Mouse (Mus musculus): Measurements from ENCODE around the gene Exosc8. TPM values are rescaled to one million over a fixed set of nuclear protein-coding genes. Genes with fewer than 3 reads are reported as not detected.

Gene Exosc8
- polyA plus RNA-seq, 2 experiments = 64.1 to 84.5 TPM

GRCm38 (mm10) chr3:54699759-54700301 lies 35.4 kb downstream of the Exosc8 start:
- ATAC-seq (ENCODE audit: insufficient read depth) (peak; percentile 52; the same call in 1 of the 2 replicates), DNase-seq (ENCODE audit: low read depth in 3 of 3, low spot score in 3 of 3) (peak in 2 of 3 experiments; percentile 17 to 18)
- Histone ChIP-seq H3K27ac (no peak overlapping the region), H3K4me2 (ENCODE audit: low read depth) (no peak overlapping the region), H3K9me3 (ENCODE audit: control insufficient read depth, low read length) (no peaks in the 10 kb centered on the region), H3K27me3 (ENCODE audit: control insufficient read depth, insufficient read depth, low read length) (no peaks in the 10 kb centered on the region), H3K4me3 (ENCODE audit: insufficient read depth in 1 of 2, low read depth in 2 of 2, low read length in 2 of 2) (no peak overlapping the region), H3K36me3 (replicated peaks; ENCODE audit: control insufficient read depth, insufficient read depth, low read depth) (peaks cover 29% of the 10 kb centered on the region), H3K9ac (replicated peaks) (no peak overlapping the region), H3K4me1 (replicated peaks; ENCODE audit: control insufficient read depth in 2 of 2, insufficient read depth in 2 of 2, low read length in 1 of 2) (peaks cover 3% of the 10 kb centered on the region in 2 experiments)
- WGBS (ENCODE audit: insufficient replicate concordance) = 32% methylated on average over 5 of the region's 5 CpGs
- TF ChIP-seq CTCF (IDR thresholded peaks at IDR 0.05; ENCODE audit: low read depth) (no peak), EP300 (IDR thresholded peaks at IDR 0.05; ENCODE audit: low read depth) (peak; percentile 10; the same call in 1 of the 2 replicates)

GRCm38 (mm10) chr3:54693056-54693415 lies 42.2 kb downstream of the Exosc8 start:
- peak overlapping the region; percentile 91 for H3K27ac ChIP-seq
- TF ChIP-seq EP300 (IDR thresholded peaks at IDR 0.05; ENCODE audit: low read depth) (no peak), CTCF (IDR thresholded peaks at IDR 0.05; ENCODE audit: low read depth) (no peak)
- no peaks in the 10 kb centered on the region for H3K27me3 ChIP-seq (ENCODE audit: control insufficient read depth, insufficient read depth, low read length)
- no peaks in the 10 kb centered on the region for H3K9me3 ChIP-seq (ENCODE audit: control insufficient read depth, low read length)
- 0% methylated on average over 8 of the region's 8 CpGs for WGBS (ENCODE audit: insufficient replicate concordance)
- H3K4me1 ChIP-seq (replicated peaks; ENCODE audit: control insufficient read depth in 2 of 2, insufficient read depth in 2 of 2, low read length in 1 of 2) = peaks cover 5% of the 10 kb centered on the region in 2 experiments
- peak overlapping the region; percentile 85 for H3K4me2 ChIP-seq (ENCODE audit: low read depth)
- ATAC-seq (ENCODE audit: insufficient read depth) (no peak; the same call in 1 of the 2 replicates), DNase-seq (ENCODE audit: low read depth in 3 of 3, low spot score in 3 of 3) (peak; percentile 6 to 49 (median 22))
- peaks cover 8% of the 10 kb centered on the region for H3K36me3 ChIP-seq (replicated peaks; ENCODE audit: control insufficient read depth, insufficient read depth, low read depth)
- H3K4me3 ChIP-seq (ENCODE audit: insufficient read depth in 1 of 2, low read depth in 2 of 2, low read length in 2 of 2) = peak overlapping the region; percentile 62 to 95
- H3K9ac ChIP-seq (replicated peaks) = peak overlapping the region; percentile 82

- H3K9ac ChIP-seq (replicated peaks) = peak within 1 kb of the TSS; percentile 82
- peak within 1 kb of the TSS; percentile 62 to 95 for H3K4me3 ChIP-seq (ENCODE audit: insufficient read depth in 1 of 2, low read depth in 2 of 2, low read length in 2 of 2)
- H3K36me3 ChIP-seq (replicated peaks; ENCODE audit: control insufficient read depth, insufficient read depth, low read depth) = peaks cover 8% of the 10 kb centered on the region; the same call in 1 of the 2 replicates
- H3K4me2 ChIP-seq (ENCODE audit: low read depth) = peak within 1 kb of the TSS; percentile 85
- DNase-seq (ENCODE audit: low read depth in 3 of 3, low spot score in 3 of 3) = peak; percentile 91 to 94 (median 93)
- ATAC-seq (ENCODE audit: insufficient read depth) = peak; percentile 98
- H3K4me1 ChIP-seq (replicated peaks; ENCODE audit: control insufficient read depth in 2 of 2, insufficient read depth in 2 of 2, low read length in 1 of 2) = peaks cover 5% of the 10 kb centered on the region in 2 experiments
- no peaks in the 10 kb centered on the region for H3K9me3 ChIP-seq (ENCODE audit: control insufficient read depth, low read length)
- H3K27me3 ChIP-seq (ENCODE audit: control insufficient read depth, insufficient read depth, low read length) = no peaks in the 10 kb centered on the region
- TF ChIP-seq CTCF (IDR thresholded peaks at IDR 0.05; ENCODE audit: low read depth) (no peak), EP300 (IDR thresholded peaks at IDR 0.05; ENCODE audit: low read depth) (no peak)
- WGBS (ENCODE audit: insufficient replicate concordance) = under 1% methylated on average over 65 of the region's 65 CpGs
- peak within 1 kb of the TSS; percentile 91 for H3K27ac ChIP-seq
These were observed 42.8 kb downstream of the Exosc8 start, which contains the start of gene Supt20 for GRCm38 (mm10) chr3:54692202-54693055. TSS of gene Supt20 (plus strand) at chr3:54692807.

GRCm38 (mm10) chr3:54689091-54689490 lies 46.1 kb downstream of the Exosc8 start:
- TF ChIP-seq EP300 (IDR thresholded peaks at IDR 0.05; ENCODE audit: low read depth) = no peak
- TF ChIP-seq CTCF (IDR thresholded peaks at IDR 0.05; ENCODE audit: low read depth) = peak; percentile 18; the same call in 1 of the 2 replicates
- no peak overlapping the region for H3K27ac ChIP-seq
- no peaks in the 10 kb centered on the region for H3K9me3 ChIP-seq (ENCODE audit: control insufficient read depth, low read length)
- no peak overlapping the region for H3K4me2 ChIP-seq (ENCODE audit: low read depth)
- H3K36me3 ChIP-seq (replicated peaks; ENCODE audit: control insufficient read depth, insufficient read depth, low read depth) = no peaks in the 10 kb centered on the region
- no peaks in the 10 kb centered on the region for H3K27me3 ChIP-seq (ENCODE audit: control insufficient read depth, insufficient read depth, low read length)
- H3K4me1 ChIP-seq (replicated peaks; ENCODE audit: control insufficient read depth in 2 of 2, insufficient read depth in 2 of 2, low read length in 1 of 2) = peaks cover 0 to 3% of the 10 kb centered on the region in 2 experiments; a peak in 1 of 4 replicates
- DNase-seq (ENCODE audit: low read depth in 3 of 3, low spot score in 3 of 3) (no peak), ATAC-seq (ENCODE audit: insufficient read depth) (no peak)
- WGBS (ENCODE audit: insufficient replicate concordance) = 32% methylated on average over 2 of the region's 2 CpGs
- H3K4me3 ChIP-seq (ENCODE audit: insufficient read depth in 1 of 2, low read depth in 2 of 2, low read length in 2 of 2) = no peak overlapping the region
- no peak overlapping the region for H3K9ac ChIP-seq (replicated peaks)

- DNase-seq (ENCODE audit: low read depth in 3 of 3, low spot score in 3 of 3) (no peak), ATAC-seq (ENCODE audit: insufficient read depth) (no peak)
- Histone ChIP-seq H3K9me3 (ENCODE audit: control insufficient read depth, low read length) (no peaks in the 10 kb centered on the region), H3K9ac (replicated peaks) (no peak overlapping the region), H3K36me3 (replicated peaks; ENCODE audit: control insufficient read depth, insufficient read depth, low read depth) (no peaks in the 10 kb centered on the region), H3K27ac (no peak overlapping the region), H3K4me3 (ENCODE audit: insufficient read depth in 1 of 2, low read depth in 2 of 2, low read length in 2 of 2) (no peak overlapping the region), H3K4me2 (ENCODE audit: low read depth) (no peak overlapping the region), H3K27me3 (ENCODE audit: control insufficient read depth, insufficient read depth, low read length) (no peaks in the 10 kb centered on the region), H3K4me1 (replicated peaks; ENCODE audit: control insufficient read depth in 2 of 2, insufficient read depth in 2 of 2, low read length in 1 of 2) (peaks cover 0 to 3% of the 10 kb centered on the region in 2 experiments; a peak in 1 of 4 replicates)
- no peak for TF ChIP-seq CTCF (IDR thresholded peaks at IDR 0.05; ENCODE audit: low read depth)
- TF ChIP-seq EP300 (IDR thresholded peaks at IDR 0.05; ENCODE audit: low read depth) = no peak
- 47% methylated on average over 2 of the region's 2 CpGs for WGBS (ENCODE audit: insufficient replicate concordance)
These were observed 47.9 kb downstream of the Exosc8 start for GRCm38 (mm10) chr3:54687245-54687644.

Data from liver, embryonic 14.5 days (tissue).